Mouse (Mus musculus) erythroid progenitor cell, adult 5-6 weeks (primary cell): ENCODE data around the gene Hs3st6. TPM values are rescaled to one million over a fixed set of nuclear protein-coding genes. Genes with fewer than 3 reads are reported as not detected.
A peak's percentile ranks its signal among the peaks of the same experiment; 100 is the strongest.

Experiments
- ATAC-seq: replicated peaks from 2 replicates; pipeline ENCODE4 v1.8.0; 2016; ENCODE audit warnings: moderate number of reproducible peaks, mild to moderate bottlenecking, moderate TSS enrichment, inconsistent platforms; ENCODE audit not compliant: poor library complexity, low FRiP score, severe bottlenecking
- total RNA-seq, 2 experiments: library from RNA; stranded (forward) in 1 of 2; stranded (reverse) in 1 of 2; fragments of 150-400 nt in 1 of 2; fragments of 186-747, 209-891 nt in 1 of 2; gene quantifications; 2 replicates each; pipeline versions ENCODE4 v1.2.3 to v1.2.4; 2015 to 2017; ENCODE audit warnings: low replicate concordance in 2 of 2

Hs3st6 gene
- total RNA-seq, 2 experiments from 2014 or later: not detected

DNA sequence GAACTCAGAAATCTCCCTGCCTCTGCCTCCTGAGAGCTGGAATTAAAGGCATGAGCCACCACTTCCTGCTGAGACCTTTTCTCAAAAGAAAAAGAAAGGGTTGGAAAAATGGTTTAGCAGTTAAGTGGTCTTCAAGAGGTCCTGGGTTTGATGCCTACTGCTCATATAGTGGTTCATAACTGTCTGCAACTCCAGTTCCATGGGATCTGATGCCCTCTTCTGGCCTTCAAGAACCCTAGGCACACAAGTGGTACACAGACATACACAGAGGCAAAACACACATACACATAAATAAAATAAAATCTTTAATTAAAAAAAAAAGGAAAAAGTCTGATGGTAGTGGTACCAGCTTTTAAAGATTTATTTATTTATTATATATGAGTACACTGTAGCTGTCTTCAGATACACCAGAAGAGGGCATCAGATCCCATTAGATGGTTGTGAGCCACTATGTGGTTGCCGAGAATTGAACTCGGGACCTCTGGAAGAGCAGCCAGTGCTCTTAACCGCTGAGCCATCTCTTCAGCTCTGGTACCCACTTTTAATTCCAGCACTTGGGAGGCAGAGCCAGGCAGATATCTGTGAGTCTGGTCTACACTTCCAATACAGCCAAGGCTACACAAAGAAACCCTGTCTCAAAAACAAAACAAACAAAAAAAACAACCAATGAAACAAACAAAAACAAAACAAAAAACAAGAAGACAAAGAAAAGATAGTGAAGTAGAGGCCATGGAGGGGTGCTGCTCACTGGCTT lies 27.0 kb upstream of the Hs3st6 start:
- ATAC-seq: no peak

DNA sequence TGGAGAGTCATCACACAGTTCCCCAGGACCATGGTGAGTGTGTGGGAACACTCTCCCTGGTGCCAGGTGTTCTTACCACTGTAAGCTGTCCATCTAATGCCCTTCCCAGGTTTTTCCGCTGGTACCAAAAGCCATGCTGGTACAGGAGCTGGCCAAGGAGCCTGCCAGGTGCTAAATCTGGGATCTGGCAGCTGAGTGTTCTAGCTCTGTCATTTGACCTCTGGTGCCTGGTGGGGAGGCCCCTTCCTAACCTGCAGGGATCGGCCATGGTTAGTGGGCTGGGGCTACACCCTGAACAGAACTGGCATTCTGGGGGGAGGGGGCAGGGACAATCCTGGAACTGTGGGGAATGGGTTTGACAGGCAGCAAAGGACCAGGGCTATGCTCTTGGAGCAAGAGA lies 25.2 kb upstream of the Hs3st6 start, which contains the start of gene Rpl3l:
Gene Rpl3l, plus strand, starts transcription at position 203 of the 400 bp plus-strand sequence.
- ATAC-seq: no peak

DNA sequence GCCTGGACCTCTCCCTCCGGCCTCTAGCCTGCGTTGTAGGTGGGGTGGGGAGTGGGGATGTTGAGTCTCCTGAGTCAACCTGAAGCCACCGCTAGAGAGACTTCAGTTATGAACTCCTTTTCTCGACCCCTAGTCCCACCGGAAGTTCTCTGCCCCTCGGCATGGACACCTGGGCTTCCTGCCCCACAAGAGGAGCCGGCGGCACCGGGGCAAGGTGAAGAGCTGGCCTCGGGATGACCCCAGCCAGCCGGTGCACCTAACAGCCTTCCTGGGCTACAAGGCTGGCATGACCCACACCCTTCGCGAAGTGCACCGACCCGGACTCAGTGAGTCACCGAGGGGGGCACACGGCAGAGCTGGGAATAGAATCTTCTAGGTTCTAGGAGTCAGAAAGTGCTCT lies 24.6 kb upstream of the Hs3st6 start:
- no peak for ATAC-seq

- ATAC-seq: no peak
Measured at GRCm38 (mm10) chr17:24729067-24729466, 23.7 kb upstream of the Hs3st6 start.

GRCm38 (mm10) chr17:24730787-24731186 lies 22.0 kb upstream of the Hs3st6 start:
- ATAC-seq: no peak

GRCm38 (mm10) chr17:24732233-24732935 lies 20.4 kb upstream of the Hs3st6 start:
- ATAC-seq: no peak

DNA sequence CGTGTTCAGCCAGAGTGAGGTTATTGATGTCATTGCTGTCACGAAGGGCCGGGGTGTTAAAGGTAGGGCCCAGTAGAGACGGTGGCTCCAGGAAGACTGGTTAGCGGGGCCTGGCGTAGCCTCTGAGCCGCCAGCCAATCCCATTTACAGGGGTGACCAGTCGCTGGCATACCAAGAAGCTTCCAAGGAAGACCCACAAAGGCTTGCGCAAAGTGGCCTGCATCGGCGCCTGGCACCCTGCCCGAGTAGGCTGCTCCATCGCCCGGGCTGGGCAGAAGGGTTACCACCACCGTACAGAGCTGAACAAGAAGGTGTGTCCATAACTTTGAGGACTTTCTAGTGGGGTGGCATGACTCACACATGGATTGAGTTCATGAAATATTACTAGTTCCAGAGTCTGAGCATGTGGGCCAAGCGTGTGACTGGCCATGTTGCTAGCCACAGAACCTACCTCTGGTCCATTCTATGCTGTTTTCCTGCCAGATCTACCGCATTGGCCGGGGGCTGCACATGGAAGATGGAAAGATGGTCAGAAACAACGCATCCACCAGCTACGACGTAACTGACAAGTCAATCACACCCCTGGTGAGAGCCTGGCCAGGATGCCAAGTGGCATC lies 19.2 kb upstream of the Hs3st6 start:
- no peak for ATAC-seq

- ATAC-seq: no peak
Measured at GRCm38 (mm10) chr17:24734513-24734912, 18.3 kb upstream of the Hs3st6 start.

DNA sequence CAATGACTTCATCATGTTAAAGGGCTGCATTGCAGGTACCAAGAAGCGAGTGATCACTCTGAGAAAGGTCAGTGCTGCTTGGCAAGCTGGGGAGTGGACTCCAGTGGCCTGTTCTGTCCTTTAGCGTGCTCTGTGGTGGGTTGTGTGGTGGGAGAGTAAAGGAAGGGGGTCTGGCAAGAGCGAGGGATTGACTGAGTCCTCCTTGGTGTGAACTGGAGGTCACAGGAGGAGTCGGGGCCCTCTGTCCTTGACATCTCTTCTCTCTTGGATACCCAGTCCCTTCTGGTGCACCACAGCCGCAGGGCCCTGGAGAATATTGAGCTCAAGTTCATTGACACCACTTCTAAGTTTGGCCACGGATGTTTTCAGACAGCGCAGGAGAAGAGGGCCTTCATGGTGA lies 17.3 kb upstream of the Hs3st6 start:
- no peak for ATAC-seq

DNA sequence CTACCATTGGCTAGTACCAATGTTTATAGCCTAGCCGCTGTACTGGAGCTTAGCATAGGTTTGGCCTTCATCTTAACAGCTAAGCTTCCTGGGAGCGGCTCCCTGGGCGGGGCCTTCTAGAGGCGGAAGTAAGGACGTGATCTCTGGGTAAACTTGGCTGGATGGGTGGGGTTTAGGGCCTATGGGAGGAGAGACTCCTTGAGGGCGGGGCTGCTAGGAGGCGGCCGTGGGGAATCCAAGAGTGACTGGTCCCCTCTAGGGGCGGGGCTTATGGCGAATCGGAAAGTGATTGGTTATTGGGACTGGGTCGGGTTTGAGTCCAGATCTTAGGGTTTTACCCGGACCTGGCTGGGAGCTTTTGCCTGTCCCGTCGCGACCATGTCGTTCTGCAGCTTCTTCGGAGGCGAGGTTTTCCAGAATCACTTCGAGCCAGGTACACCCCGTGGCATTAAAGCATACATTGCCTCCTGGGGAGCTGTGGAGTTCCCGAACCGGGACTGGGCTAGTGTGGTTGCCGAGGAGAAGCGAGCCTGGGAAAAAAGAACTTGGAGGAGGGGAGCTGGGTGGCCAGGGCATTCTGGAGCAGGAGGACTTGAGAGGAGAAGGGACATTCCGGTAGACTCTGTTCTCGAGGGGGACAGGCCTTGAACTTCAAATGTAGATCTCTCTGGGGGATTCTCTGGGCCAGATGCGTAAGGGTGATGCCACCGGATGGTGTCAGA lies 16.3 kb upstream of the Hs3st6 start, which contains the start of gene Msrb1:
Gene Msrb1, plus strand, starts transcription at position 313 of the 722 bp plus-strand sequence.
- peak; percentile 96 for ATAC-seq

DNA sequence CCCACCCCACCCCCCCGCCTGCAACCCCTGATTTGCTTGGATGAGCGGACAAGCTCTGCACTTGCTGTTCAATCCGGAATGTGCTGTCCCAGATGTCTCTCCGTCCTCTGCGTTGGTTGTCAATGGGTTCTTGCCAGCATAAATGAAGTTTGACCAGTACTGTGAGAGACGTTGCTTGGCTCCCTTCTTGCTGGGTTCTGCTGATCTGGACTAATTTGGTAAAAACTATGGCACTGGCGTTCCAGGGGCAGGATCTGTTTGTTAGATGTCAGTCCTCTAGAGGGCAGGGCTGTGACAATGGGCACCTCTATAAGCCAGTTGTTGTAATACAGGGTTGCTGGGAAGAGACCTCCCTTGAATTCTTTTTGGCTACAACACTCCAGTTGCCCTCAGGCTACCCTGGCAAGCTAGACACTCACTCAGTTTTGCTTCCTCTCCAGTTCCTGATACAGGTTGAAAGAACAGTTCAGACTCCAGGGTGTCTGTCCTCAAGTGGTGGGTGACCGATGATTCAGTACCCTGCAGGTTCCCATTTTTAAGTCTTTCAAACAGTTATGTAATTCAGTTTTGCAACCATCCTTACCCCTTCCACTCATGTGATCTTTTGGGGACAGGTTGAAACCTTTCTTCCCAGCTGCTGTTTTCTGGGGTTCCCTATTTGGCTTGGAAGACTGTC lies 15.5 kb upstream of the Hs3st6 start:
- no peak for ATAC-seq

GRCm38 (mm10) chr17:24738238-24738637 lies 14.6 kb upstream of the Hs3st6 start:
- ATAC-seq: no peak

DNA sequence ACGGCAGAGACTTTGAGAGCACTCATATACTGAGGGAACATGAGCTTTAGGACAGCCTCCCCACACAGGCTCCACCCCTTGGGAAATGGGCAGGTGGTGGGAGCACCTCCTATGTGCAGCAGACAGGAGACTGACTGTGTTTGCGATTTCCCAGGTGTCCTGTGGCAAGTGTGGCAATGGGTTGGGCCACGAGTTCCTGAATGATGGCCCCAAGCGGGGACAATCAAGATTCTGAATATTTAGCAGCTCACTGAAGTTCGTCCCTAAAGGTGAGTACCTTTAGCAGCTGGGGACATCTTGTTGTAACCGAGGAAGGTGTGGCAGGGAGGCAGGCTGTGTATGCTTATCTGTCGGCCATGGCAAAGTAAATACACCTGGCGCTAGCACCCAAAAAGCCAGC lies 12.9 kb upstream of the Hs3st6 start:
- no peak for ATAC-seq

GRCm38 (mm10) chr17:24742307-24742706 lies 10.5 kb upstream of the Hs3st6 start:
- no peak for ATAC-seq

DNA sequence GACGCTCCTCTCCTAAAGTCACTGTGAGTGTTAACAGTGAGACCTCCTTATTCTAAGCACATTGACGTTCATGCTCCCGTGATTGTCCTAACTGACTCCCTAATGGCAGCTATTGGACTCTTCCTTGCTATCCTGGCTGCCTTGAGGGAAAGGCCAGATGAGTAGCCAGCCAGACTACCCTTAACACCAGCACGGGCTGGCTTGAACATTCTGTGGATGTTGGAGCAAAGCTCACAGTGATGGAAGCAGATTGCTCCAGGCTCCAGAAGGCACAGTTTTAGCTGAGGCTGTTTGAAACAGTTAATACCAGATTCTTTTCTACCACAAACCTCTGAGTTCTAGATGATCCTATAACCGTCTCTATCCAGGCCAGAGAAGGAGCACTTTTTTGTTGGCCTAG lies 8.9 kb upstream of the Hs3st6 start:
- no peak for ATAC-seq

DNA sequence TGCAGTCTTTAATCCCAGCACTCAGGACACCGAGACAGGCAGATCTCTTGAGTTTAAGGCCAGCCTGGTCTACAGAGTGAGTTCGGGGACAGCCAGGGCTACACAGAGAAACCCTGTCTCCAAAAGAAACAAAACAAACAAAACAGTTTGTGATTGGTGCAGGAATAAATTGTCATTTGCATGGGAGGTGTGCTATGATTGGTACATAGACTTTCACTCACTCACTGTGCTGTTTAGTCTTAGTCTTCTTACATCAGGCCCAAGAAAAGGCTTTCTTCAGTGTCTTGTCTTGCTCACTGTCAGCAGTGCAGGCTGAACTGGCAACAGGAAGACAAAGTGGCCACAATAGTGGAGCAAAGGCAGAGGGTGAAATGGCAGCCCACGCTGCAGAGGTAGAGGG lies 8.4 kb upstream of the Hs3st6 start:
- no peak for ATAC-seq

- peak; percentile 84 for ATAC-seq
Measured at GRCm38 (mm10) chr17:24745526-24746497, 7.0 kb upstream of the Hs3st6 start.

DNA sequence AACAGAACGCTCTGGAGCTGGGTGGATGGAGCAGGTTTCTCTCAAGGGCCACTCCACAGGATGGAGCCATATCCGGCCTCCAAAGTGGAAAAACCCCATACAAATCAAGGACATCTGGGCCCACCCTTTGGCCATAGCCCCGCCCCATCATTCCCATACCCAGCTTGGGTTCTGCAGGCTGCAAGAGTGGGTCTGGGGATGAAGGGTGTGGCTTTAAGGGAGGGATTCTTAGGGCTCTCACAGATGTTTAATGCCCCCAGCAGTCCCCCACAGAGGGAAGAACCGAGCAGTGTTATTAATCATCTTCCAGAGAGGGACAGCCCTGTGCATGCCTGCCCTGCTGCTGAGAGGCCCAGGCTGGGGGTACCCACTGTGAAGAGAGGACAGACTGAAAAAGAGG lies 5.8 kb upstream of the Hs3st6 start:
- no peak for ATAC-seq

- ATAC-seq: no peak
Measured at GRCm38 (mm10) chr17:24751528-24751927, 1.3 kb upstream of the Hs3st6 start.
